Mouse (Mus musculus): ENCODE results near the gene A4gnt. TPM values are rescaled to one million over a fixed set of nuclear protein-coding genes. Genes with fewer than 3 reads are reported as not detected.

Gene A4gnt
- polyA plus RNA-seq, 1 experiment from 2014 or later: 1.2 TPM

DNA sequence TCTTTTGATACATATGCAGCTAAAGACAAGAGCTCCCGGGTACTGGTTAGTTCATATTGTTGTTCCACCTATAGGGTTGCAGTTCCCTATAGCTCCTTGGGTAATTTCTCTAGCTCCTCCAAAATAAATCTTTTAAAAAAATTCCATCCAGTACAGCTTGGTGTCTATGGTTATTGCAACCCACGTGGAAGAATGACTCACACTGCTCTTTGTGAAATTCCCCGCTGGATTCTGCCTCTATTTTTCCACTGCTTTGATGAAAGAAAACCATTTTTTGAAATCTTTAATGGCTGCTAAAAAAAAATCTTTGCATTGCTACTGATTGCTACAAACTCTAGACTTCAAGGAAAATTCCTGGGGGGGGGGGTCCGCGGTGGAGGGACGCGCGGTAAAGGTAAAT is 7.4 kb downstream of the A4gnt start:
- no peak overlapping the region for H3K4me2 ChIP-seq
- no peaks in the 10 kb centered on the region for H3K9me3 ChIP-seq
- H3K9ac ChIP-seq: no peak overlapping the region
- no peaks in the 10 kb centered on the region for H3K36me3 ChIP-seq
- no peaks in the 10 kb centered on the region for H3K4me1 ChIP-seq
- WGBS: 90% methylated on average over 8 of the region's 8 CpGs
- ATAC-seq (ENCODE audit: insufficient read depth, low FRiP score, low read depth): no peak
- H3K4me3 ChIP-seq (replicated peaks): no peak overlapping the region
- H3K27me3 ChIP-seq (replicated peaks): no peaks in the 10 kb centered on the region
- no peak overlapping the region for H3K27ac ChIP-seq

DNA sequence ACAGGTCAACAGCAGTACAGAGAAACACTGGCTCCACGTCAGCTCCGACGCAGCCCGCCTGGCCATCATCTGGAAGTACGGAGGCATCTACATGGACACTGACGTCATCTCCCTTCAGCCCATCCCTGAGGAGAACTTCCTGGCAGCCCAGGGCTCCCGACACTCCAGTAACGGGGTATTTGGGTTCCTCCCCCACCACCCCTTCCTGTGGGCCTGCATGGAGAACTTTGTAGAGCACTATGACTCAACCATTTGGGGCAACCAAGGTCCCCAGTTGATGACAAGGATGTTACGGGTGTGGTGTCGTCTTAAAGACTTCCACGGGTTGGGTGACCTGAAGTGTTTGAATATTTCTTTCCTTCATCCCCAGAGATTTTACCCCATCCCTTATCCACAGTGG is 7.9 kb downstream of the A4gnt start:
- no peak overlapping the region for H3K9ac ChIP-seq
- WGBS: 90% methylated on average over 11 of the region's 11 CpGs
- no peak overlapping the region for H3K27ac ChIP-seq
- no peaks in the 10 kb centered on the region for H3K9me3 ChIP-seq
- H3K4me3 ChIP-seq (replicated peaks): no peak overlapping the region
- H3K36me3 ChIP-seq: no peaks in the 10 kb centered on the region
- H3K27me3 ChIP-seq (replicated peaks): no peaks in the 10 kb centered on the region
- ATAC-seq (ENCODE audit: insufficient read depth, low FRiP score, low read depth): no peak
- no peaks in the 10 kb centered on the region for H3K4me1 ChIP-seq
- H3K4me2 ChIP-seq: no peak overlapping the region

DNA sequence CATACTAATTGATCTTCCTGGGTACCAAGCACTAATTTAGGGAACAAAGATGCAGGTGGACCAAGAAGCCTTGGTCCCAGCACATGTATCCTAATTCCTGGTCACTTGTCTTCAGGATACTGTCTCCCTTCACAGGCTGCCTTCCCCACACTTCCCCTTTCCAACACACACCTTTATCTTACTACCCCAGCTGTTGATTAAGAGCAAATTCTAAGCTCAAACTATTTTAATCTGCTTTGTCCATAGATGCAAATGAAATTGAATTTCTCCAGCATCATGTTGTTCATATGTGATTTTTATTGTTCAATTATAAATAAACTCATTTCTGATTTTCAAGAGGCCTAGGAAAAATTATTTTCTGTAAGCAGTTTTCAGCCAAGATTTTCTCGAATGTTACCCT is 9.7 kb downstream of the A4gnt start:
- Histone ChIP-seq H3K4me3 (replicated peaks) (no peak overlapping the region), H3K36me3 (no peaks in the 10 kb centered on the region), H3K4me1 (no peaks in the 10 kb centered on the region), H3K27me3 (replicated peaks) (no peaks in the 10 kb centered on the region), H3K9ac (no peak overlapping the region), H3K4me2 (no peak overlapping the region), H3K9me3 (no peaks in the 10 kb centered on the region), H3K27ac (no peak overlapping the region)
- WGBS: 75% methylated on average over 1 of the region's 1 CpGs
- no peak for ATAC-seq (ENCODE audit: insufficient read depth, low FRiP score, low read depth)

DNA sequence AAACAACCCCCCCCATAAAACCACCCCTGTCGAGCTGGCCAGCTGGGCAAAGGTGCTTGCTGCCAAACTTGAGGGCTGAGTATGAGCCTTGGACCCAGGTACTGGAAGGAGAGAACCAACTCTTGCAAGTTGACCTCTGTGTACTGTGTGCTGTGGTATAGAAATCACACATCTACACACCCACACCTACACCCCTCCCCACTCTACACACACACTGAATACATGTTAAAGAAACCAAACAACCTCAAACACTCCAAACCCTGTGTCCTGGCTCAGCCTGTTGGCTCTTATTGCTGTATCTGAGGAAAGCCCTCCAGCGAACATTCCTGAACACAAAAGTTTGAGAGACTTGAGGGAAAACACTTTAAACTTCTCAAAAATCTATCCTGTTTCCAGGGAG is 10.7 kb downstream of the A4gnt start:
- no peaks in the 10 kb centered on the region for H3K36me3 ChIP-seq
- no peaks in the 10 kb centered on the region for H3K4me1 ChIP-seq
- 42% methylated on average over 2 of the region's 2 CpGs for WGBS
- no peak overlapping the region for H3K27ac ChIP-seq
- no peak for ATAC-seq (ENCODE audit: insufficient read depth, low FRiP score, low read depth)
- H3K9ac ChIP-seq: no peak overlapping the region
- no peak overlapping the region for H3K4me3 ChIP-seq (replicated peaks)
- no peaks in the 10 kb centered on the region for H3K9me3 ChIP-seq
- no peak overlapping the region for H3K4me2 ChIP-seq
- no peaks in the 10 kb centered on the region for H3K27me3 ChIP-seq (replicated peaks)

DNA sequence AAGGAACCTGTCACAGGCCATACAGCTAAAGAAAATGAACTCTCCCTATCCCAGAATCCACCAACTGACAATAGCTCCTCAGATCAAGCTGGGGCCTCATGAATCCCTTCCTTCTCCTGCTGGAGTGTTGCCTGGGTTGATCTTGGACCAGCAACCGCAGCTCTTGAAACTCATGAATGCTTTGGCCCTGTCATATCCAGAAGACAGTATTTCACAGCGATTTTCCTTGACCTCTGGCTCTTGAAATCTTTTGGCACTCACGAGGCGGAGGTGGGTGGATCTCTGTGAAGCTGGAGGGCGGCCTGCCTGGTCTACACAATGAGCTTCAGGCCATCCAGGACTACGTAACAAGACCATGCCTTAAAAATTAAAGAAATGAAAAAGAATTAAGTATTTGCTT is 11.8 kb downstream of the A4gnt start:
- no peak overlapping the region for H3K4me3 ChIP-seq (replicated peaks)
- no peaks in the 10 kb centered on the region for H3K36me3 ChIP-seq
- H3K27ac ChIP-seq: no peak overlapping the region
- no peaks in the 10 kb centered on the region for H3K27me3 ChIP-seq (replicated peaks)
- no peak overlapping the region for H3K4me2 ChIP-seq
- no peaks in the 10 kb centered on the region for H3K9me3 ChIP-seq
- ATAC-seq (ENCODE audit: insufficient read depth, low FRiP score, low read depth): no peak
- H3K9ac ChIP-seq: no peak overlapping the region
- no peaks in the 10 kb centered on the region for H3K4me1 ChIP-seq
- WGBS: 68% methylated on average over 6 of the region's 6 CpGs

DNA sequence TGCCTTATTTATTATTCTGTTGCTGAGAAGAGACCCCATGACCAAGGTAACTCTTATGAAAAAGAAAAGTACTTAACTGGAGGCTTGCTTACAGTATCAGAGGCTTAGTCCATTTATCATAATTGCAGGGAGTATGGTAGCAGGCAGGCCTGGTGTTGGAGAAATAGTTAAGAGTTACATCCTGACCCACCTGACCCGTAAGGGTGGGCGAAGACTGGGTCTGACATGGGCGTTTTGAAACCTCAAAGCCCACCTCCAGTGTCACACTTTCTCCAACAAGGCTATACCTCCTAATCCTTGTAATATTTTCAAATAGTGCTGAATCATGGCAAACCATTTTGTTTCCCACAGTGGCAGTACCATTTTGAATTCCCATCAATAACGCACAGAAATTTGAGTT is 16.3 kb downstream of the A4gnt start:
- H3K27ac ChIP-seq: no peak overlapping the region
- H3K9me3 ChIP-seq: no peaks in the 10 kb centered on the region
- H3K9ac ChIP-seq: no peak overlapping the region
- H3K4me1 ChIP-seq: peaks cover 3% of the 10 kb centered on the region; the same call in 1 of the 2 replicates
- no peak overlapping the region for H3K4me3 ChIP-seq (replicated peaks)
- peak overlapping the region; percentile 83; the same call in 1 of the 2 replicates for H3K4me2 ChIP-seq
- no peaks in the 10 kb centered on the region for H3K36me3 ChIP-seq
- ATAC-seq (ENCODE audit: insufficient read depth, low FRiP score, low read depth): no peak
- H3K27me3 ChIP-seq (replicated peaks): no peaks in the 10 kb centered on the region
- 64% methylated on average over 4 of the region's 4 CpGs for WGBS

DNA sequence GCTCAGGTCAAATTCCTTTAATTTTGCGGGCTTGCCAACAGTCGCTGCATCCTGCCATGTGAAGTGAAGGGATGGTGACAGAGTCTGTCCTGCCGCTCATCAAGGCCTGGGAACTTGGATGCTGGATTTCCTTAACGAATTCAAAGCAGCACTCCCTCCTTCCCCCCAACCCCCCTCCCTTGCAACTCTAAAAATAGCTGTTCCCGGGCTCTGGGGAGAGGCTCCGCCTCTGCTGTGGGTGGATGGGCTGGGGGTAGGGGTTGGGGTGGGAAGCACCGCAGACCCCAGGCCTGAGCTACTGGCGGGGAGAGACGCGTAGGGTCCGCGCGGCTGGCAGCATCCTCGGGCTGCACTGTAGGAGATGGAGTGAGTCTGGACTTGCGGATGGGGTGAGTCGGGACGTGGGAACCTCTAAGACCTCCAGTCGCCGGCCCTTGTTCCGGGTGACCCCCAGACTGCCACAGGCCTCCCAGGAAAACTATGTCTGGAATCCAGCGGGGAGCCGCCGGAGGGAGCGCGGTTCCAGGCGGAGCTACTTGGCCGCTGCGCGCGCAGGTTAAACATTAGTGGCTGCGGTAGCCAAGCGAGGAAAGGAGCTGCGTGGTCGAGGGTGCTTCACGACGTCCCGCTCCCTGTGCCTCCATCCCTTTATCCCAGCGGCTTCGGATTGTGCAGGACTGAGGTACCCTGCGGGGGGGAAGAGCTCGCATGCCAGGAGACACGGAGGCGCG is 17.1 kb downstream of the A4gnt start, which contains the start of gene Dzip1l:
Gene Dzip1l (plus strand): TSS at position 216 of the 731 bp plus-strand sequence.
- H3K4me2 ChIP-seq: peak within 1 kb of the TSS; percentile 83
- H3K9me3 ChIP-seq: no peaks in the 10 kb centered on the region
- under 1% methylated on average over 44 of the region's 44 CpGs for WGBS
- peak within 1 kb of the TSS; percentile 57 for H3K4me3 ChIP-seq (replicated peaks)
- no peaks in the 10 kb centered on the region for H3K36me3 ChIP-seq
- no peaks in the 10 kb centered on the region for H3K27me3 ChIP-seq (replicated peaks)
- H3K9ac ChIP-seq: peak within 1 kb of the TSS; percentile 42
- ATAC-seq (ENCODE audit: insufficient read depth, low FRiP score, low read depth): peak; percentile 83
- peaks cover 3% of the 10 kb centered on the region; the same call in 1 of the 2 replicates for H3K4me1 ChIP-seq
- peak within 1 kb of the TSS; percentile 91 for H3K27ac ChIP-seq

DNA sequence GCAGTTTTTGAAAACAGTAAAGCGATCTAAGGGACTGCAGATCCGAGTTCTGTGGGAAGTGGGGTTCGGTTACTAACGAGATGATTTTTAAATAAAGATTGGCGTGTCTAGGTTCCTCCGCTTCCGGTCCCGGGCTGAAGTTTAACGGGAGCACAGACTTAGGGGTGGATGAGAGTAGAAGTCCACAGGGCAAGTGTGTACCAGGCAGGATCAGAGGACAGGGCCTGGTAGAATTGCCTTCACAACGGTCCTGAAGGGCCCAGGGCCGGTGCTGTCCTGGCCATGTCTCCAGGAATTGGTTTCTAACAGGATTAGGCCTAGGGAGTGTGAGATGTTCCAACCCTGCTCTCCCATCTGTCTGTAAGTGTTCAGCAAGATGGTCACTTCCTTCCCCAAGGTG is 17.8 kb downstream of the A4gnt start:
- ATAC-seq (ENCODE audit: insufficient read depth, low FRiP score, low read depth): no peak; the same call in 1 of the 2 replicates
- peak overlapping the region; percentile 42 for H3K9ac ChIP-seq

DNA sequence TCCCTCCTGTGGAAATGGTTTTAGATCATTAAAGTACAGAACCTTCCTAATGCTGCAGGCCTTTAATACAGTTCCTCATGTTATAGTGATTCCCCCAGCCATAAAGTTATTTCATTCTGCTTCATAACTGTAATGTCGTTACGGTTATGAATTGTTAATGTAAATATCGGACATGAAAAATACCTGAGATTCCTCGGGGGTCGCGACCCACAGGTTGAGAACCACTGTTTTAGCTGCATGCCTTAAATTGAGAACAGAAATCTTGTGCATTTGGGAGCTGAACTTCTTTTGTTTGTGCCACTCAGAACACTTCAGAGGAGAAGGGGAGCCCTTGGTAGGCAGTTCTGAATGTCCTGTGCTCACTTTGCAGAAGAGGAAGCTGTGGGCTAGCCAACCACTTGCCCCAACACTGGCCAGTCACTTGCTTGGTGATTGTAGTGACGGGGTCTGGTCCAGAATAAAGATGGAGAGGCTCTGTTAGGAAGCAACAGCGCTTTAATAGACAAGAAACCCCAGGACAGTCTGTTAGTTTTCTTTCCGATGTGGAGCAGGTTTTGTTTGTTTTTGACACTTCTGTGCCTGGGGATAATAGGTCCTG is 18.3 kb downstream of the A4gnt start:
- no peak for ATAC-seq (ENCODE audit: insufficient read depth, low FRiP score, low read depth)
- H3K27ac ChIP-seq: peak overlapping the region; percentile 91

More for the DNA sequence above, 17.8 kb downstream of the A4gnt start:
- peak overlapping the region; percentile 83 for H3K4me2 ChIP-seq
- H3K27ac ChIP-seq: peak overlapping the region; percentile 91
- H3K4me1 ChIP-seq: peaks cover 3% of the 10 kb centered on the region; the same call in 1 of the 2 replicates
- peak overlapping the region; percentile 57 for H3K4me3 ChIP-seq (replicated peaks)
- H3K36me3 ChIP-seq: 0 out of 2 replicates have a peak, but pooled peaks cover 5% of the 10 kb centered on the region
- H3K9me3 ChIP-seq: no peaks in the 10 kb centered on the region
- no peaks in the 10 kb centered on the region for H3K27me3 ChIP-seq (replicated peaks)
- WGBS: 4% methylated on average over 11 of the region's 11 CpGs

DNA sequence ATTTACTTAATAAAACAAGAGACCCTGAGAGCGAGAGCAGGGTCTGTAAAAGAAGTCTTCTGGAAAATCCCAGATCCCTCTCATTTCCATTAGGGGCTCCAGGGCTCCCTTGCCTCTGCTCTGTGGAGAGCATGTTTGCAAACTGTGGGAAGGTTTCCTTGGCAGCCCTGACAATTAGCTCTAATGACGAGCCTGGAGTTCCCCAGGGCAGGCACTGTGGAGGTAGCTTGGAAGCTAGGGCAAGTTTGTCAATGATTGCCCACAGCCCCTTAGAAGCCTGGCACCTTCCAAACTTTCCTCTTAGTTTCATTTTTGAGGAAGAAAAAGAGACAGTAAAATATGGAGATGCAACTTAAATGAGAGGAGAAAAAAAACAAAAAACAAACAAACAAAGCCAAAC is 19.5 kb downstream of the A4gnt start:
- Histone ChIP-seq H3K4me1 (peaks cover 3% of the 10 kb centered on the region; the same call in 1 of the 2 replicates), H3K4me2 (peak overlapping the region; percentile 24), H3K27ac (no peak overlapping the region), H3K9ac (no peak overlapping the region), H3K36me3 (0 out of 2 replicates have a peak, but pooled peaks cover 5% of the 10 kb centered on the region), H3K4me3 (replicated peaks) (no peak overlapping the region), H3K9me3 (no peaks in the 10 kb centered on the region), H3K27me3 (replicated peaks) (no peaks in the 10 kb centered on the region)
- WGBS: 48% methylated on average over 2 of the region's 2 CpGs
- no peak for ATAC-seq (ENCODE audit: insufficient read depth, low FRiP score, low read depth)

More for the DNA sequence above, 18.3 kb downstream of the A4gnt start:
- Histone ChIP-seq H3K4me1 (peaks cover 3% of the 10 kb centered on the region; the same call in 1 of the 2 replicates), H3K27me3 (replicated peaks) (no peaks in the 10 kb centered on the region), H3K4me2 (peak overlapping the region; percentile 83), H3K4me3 (replicated peaks) (peak overlapping the region; percentile 57), H3K9me3 (no peaks in the 10 kb centered on the region), H3K9ac (peak overlapping the region; percentile 42; the same call in 1 of the 2 replicates), H3K36me3 (0 out of 2 replicates have a peak, but pooled peaks cover 5% of the 10 kb centered on the region)
- WGBS: 38% methylated on average over 9 of the region's 9 CpGs

DNA sequence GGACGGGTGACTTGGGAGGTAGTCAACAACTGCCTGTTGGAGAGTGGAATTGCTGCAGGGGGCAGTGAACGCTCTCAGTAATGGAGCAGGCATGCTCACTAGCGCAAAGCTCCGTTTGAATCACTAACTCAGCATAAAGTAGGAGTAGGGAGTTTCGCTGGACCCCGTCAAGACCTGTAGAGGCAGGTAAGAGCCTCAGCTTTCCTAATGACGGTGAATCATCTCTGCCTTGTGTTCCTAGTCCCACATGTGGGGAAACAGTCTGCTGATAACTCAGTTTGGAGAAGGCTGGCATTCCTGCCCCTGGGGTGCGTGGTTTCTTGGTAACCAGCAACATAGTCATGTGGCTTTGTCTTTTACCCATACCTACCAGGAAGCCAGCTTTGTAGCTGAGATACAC is 20.0 kb downstream of the A4gnt start:
- H3K36me3 ChIP-seq: peaks cover 10% of the 10 kb centered on the region; the same call in 1 of the 2 replicates
- no peak overlapping the region for H3K27ac ChIP-seq
- WGBS: 62% methylated on average over 8 of the region's 8 CpGs
- H3K4me1 ChIP-seq: peaks cover 3% of the 10 kb centered on the region; the same call in 1 of the 2 replicates
- ATAC-seq (ENCODE audit: insufficient read depth, low FRiP score, low read depth): no peak
- no peaks in the 10 kb centered on the region for H3K27me3 ChIP-seq (replicated peaks)
- H3K9ac ChIP-seq: no peak overlapping the region
- H3K4me3 ChIP-seq (replicated peaks): no peak overlapping the region
- H3K9me3 ChIP-seq: no peaks in the 10 kb centered on the region
- H3K4me2 ChIP-seq: peak overlapping the region; percentile 24

DNA sequence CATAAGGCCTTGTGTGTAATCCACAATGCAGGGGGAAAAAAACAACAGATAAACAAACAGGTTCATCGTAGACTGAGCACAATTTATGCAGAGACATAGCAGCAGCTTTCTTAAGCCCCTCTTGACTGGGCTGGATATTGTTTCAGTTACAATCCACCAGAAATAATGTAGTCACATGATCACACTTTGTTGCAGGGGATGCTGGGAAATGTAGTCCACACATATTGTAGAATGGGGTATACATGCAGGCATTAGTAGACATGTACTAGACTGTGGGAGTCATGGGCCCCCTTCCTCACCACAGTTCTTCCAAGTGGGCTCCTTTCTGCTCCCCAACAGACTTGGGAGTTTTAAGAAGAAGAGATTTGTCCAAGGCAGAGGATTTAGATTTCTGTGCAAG is 24.5 kb downstream of the A4gnt start:
- Histone ChIP-seq H3K9me3 (no peaks in the 10 kb centered on the region), H3K36me3 (peaks cover 30% of the 10 kb centered on the region; the same call in 1 of the 2 replicates), H3K27me3 (replicated peaks) (no peaks in the 10 kb centered on the region), H3K9ac (no peak overlapping the region), H3K27ac (no peak overlapping the region), H3K4me3 (replicated peaks) (no peak overlapping the region), H3K4me1 (peaks cover 1% of the 10 kb centered on the region; the same call in 1 of the 2 replicates), H3K4me2 (no peak overlapping the region)
- 85% methylated on average over 1 of the region's 1 CpGs for WGBS
- ATAC-seq (ENCODE audit: insufficient read depth, low FRiP score, low read depth): no peak

Data from stomach, embryonic 15.5 days (tissue).